Comparison of ENCODE assay signal across 8 mouse cellular contexts in genomic region chr12:52832230-52832629, GRCm38 (mm10).
A peak's percentile ranks its signal among the peaks of the same experiment; 100 is the strongest.
DNase-seq lines count a peak whose midpoint lies in the region; ATAC-seq and TF ChIP-seq lines count a peak whose summit lies in the region.

No protein-coding gene starts in this region.

- TF ChIP-seq POLR2A in lung, adult 2 months (IDR thresholded peaks at IDR 0.05; ENCODE audit: borderline replicate concordance, extremely low read depth, low read depth, low read length): no peak

- H3K4me3 ChIP-seq in lung, adult 2 months (replicated peaks; ENCODE audit: extremely low read depth, low read depth, low read length): no peak overlapping the region

- peaks cover 2% of the 10 kb centered on the region; the same call in 1 of the 2 replicates for H3K4me1 ChIP-seq in lung, adult 2 months (ENCODE audit: control insufficient read depth, insufficient read depth, low read length)

- ATAC-seq in CD4-positive, CD25-positive, alpha-beta regulatory T cell, adult 4 months: peak; percentile 79

- 9% methylated on average over 4 of the region's 4 CpGs for WGBS in lung, adult 2 months

- DNase-seq in NIH3T3 (ENCODE audit: low read depth): peak; percentile 93
- DNase-seq in cerebellum, adult 9-10 months: peak; percentile 87
- peak; percentile 42 to 71 for DNase-seq in frontal cortex, postnatal 25 days (ENCODE audit: low spot score in 2 of 2)
- peak; percentile 68 for DNase-seq in kidney, postnatal 14 days
- peak; percentile 36 for DNase-seq in lung, adult 2 months
- peak; percentile 90 for DNase-seq in retina, postnatal 1 day
- DNase-seq in yolk sac, embryonic 10.5 days (ENCODE audit: low spot score): no peak

- peak; percentile 57 for TF ChIP-seq CTCF in lung, adult 2 months (IDR thresholded peaks at IDR 0.05; ENCODE audit: insufficient read depth, low read length)
